Mouse (Mus musculus) adrenal gland (tissue): ENCODE results near the gene Gm10840.

Experiments
- intact Hi-C: fragments of 180-260 bp; cut with DNase I; formaldehyde crosslinking; loops from one replicate; pipeline ENCODE4 v1.15.1; 2025

Gene Gm10840

DNA sequence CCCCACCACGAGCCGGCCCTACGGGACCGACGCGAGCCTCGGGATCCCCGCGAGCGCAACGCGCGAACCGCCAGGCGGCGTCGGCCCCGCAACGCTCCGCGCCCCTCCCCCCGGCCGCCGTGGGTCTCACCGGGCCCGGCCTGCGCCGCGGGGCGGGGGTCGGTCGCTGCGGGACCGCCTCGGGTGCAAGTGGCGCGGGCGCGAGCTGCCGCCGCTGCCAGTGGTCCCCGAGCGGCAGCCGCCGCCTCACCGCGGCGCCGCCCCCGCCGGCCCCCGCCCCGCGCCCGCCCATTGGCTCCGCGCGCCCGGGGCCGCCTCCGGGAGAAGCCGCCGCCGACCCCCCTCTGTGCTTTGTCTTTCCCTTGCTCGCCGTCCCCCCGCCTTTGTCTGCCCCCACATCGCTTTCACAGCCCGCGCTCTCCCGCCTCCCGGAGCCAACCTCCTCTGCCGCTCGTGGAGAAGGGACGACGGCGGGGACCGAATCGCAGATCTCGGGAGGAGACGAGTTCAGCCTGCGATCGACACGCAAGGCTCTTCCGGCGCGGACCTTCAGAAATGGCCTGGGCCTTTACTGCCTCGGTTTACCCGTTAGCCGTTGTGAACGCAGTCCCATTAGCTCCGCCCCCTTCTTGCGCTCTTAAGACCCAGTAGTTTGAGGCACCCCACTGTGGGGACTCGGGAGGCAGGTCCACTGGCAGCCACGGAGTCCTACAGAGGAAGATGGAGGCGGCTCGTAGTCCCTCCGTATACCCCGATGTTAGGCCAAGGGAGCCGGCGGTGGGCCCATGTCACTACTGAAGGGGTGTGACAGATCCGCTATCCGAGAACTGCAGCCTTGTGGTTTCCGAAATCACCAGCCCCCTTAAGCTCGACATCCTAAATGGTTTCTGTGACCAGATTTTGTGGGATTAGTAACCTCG, 469 bp upstream of the Gm10840 start:
- intact Hi-C loops = loop anchor here (5.0 kb wide), 1 partner anchor 37 kb away; no protein-coding TSS in a partner anchor

DNA sequence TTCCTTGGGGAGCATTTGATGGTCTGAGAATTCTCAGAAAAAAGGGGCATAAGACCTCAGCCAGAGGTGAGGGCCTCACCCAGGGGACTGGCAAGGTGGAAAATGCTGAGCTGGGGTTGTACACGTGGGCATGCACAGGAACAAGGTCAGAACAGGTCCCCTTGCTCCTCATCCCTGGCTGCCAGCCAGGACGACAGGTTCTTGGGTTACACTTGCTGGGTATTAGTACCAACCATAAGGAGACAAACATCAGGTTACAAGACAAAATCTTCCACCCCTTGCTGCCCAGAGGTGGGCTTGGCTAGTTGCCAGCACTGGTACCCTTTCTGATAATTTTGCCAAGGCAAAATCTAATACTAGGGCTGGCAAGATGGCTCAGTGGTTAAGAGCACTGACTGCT, 1.6 kb downstream of the Gm10840 start:
- intact Hi-C loops = loop anchor here (5.0 kb wide), 1 partner anchor 35 kb away; no protein-coding TSS in a partner anchor

DNA sequence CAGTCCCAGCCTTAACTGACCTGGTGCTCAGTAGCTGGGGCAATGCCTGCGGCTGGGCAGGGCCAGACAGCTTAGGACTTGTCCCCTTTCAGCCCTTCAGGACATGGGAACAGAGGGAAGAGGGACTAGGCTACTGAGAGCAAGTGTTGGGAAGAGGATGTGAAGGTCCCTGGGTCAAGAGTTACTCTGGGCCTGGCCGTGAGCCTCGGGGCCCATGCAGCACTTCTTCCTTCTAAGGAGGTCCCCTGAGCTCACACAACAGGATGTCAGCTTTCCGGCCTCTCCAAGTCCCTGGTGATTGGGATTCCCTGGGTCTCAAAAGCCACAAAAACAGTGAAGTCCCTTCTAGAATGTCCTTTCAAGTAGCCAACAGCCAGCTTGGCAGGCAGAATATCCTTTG, 2.9 kb downstream of the Gm10840 start:
- intact Hi-C loops = loop anchor here (5.0 kb wide), 1 partner anchor 34 kb away; no protein-coding TSS in a partner anchor

- intact Hi-C loops = loop anchor here (5.0 kb wide), 1 partner anchor 33 kb away; no protein-coding TSS in a partner anchor
These were observed 4.0 kb downstream of the Gm10840 start for GRCm38 (mm10) chr11:106164601-106165180.

DNA sequence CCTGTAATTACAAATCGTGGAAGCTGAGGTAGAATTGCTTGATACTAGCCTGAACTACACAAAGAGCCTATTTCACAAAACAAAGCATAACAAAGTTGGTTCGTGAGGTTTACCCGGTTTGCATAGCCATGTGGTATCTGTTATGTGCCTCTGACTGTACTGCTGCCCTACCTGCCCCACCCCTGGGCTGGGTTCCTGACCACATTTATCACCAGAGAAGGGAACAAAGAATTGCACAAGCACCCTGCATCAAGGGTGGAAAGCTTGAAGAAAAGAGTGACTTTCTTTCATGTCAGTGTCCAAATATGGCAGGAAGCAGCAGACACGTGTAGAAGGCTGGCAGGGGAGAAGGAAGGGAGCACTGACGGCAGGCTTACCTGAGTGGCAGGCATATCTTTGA, 6.8 kb downstream of the Gm10840 start:
- intact Hi-C loops = no loop called here

GRCm38 (mm10) chr11:106170807-106171206, 10.2 kb downstream of the Gm10840 start:
- intact Hi-C loops = no loop called here

DNA sequence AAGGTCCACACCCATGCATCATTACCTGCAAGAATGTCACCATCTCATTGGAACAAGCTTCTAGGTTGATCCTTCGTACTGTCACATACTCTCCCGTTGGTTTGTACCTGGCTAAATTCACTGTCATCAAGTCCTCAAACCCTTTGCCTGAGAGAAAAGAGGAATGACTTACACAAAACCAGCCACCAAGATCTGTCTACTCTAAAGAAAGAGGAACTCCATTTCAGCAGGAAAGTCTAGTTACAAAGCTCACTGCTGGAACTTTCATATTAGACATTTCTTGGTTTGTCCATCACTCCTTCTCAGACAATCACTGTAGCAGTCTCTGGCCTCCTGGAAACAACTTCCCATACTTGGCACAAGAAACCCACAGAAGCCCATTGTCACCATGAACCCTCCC, 12.6 kb downstream of the Gm10840 start:
- intact Hi-C loops = no loop called here

DNA sequence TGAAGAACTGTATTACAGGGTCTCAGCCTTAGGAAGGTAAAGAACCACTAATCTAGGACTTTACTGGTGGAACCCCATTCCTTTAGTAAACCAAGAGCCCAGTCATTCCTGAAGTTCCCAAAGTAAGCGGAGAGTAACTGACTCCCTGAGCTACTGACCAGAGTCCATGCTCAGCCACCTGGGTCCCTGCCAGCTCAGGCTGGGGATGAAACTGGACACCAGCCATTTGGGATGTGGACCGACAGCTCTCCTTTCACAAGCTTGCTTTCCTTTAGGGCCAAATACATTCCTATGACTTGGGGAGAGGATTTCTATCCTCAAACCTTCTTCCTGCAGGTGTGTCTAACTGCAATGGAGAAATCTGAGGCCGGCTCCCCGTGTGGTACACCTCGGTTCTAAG, 13.7 kb downstream of the Gm10840 start:
- intact Hi-C loops = no loop called here

GRCm38 (mm10) chr11:106175081-106175480, 14.4 kb downstream of the Gm10840 start:
- intact Hi-C loops = no loop called here

DNA sequence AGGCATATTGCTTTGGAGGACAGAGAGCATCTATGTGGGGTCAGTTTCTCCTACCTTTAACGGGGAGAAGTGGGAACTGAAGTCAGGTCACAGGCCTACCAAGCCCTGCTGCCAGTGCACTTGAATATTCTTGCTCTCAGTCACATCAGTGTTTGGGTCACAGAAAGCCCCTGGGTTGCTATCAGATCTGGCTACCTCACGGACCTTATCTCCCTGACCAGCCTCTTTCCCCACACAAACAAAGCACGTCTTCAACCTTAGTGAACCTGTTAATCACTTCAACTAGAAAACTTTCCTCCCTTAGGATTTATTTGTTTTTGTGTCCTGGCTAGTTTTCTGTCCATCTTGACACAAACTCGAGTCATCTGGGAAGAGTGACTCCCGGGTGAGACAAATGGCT, 15.7 kb downstream of the Gm10840 start:
- intact Hi-C loops = no loop called here

DNA sequence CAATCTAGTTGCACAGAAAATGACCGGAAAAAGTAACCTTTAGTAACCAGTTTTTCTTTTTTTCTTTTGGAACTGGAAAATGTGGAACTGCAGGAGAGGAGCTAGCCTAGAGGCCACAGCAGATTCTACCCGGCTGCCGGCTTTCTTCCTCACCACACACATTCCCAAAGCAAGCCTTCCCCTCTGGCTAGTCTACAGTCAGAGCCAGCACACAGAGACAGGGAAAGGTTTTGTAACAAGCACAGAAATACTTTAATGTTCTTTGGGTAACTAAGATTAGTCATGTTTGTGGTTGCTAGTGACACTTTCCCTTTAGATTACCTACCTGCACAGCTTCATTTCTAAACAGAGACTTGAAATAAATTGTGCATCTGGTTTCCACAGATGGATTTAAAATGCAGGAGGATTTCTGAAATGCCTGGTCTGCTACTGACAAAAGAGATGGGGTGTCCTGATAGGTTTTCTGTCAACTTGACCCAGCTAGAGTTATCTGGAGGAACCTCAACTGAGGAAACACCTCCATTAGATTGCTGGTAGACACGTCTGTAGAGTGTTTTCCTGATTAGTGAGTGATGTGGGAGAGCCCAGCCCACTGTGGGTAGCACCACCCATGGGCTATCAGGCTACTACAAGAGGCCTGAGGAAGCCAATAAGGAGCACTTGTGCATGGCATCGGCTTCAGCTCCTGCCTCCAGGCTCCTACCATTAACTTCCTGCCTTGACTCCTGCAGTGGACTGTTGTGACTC, 17.6 kb downstream of the Gm10840 start:
- intact Hi-C loops = no loop called here

DNA sequence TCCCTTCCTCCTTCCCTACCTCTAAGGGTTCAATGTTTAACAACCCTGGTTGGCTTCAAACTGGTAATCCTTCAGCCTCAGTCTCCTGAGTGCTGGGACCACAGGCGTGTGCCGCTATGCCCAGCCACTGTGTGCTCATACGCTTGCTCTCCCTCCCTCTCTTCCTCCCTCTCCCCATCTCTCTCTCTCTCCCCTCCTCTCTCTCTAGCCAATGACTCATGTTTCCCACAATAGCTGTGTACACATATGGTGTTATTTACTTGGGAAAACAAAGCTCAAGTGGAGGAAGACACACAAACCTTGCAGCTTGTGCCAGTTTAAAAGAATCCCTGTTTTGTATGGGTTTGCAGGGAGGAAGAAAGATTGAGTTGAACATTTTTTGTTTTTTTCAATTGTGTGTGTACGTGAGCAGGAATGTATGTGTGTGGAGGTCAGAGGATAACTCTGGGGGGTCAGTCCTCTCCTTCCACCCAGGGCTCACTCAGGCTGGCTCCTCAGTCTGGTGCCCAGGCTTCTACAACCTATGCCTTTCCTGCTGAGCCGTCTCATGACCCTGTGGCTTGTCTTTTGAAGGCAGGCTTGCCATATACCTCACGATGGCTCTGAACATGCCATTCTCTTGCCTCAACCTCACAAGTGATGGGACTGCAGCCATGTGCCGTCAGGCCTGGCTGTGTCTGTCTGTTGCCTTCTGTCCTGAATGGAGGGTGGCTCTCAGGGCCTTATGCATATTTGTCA, 19.2 kb downstream of the Gm10840 start:
- intact Hi-C loops = no loop called here

- intact Hi-C loops = no loop called here
These were observed 19.8 kb downstream of the Gm10840 start for GRCm38 (mm10) chr11:106180449-106180801.

- intact Hi-C loops = no loop called here
These were observed 26.7 kb downstream of the Gm10840 start for GRCm38 (mm10) chr11:106187326-106187725.

DNA sequence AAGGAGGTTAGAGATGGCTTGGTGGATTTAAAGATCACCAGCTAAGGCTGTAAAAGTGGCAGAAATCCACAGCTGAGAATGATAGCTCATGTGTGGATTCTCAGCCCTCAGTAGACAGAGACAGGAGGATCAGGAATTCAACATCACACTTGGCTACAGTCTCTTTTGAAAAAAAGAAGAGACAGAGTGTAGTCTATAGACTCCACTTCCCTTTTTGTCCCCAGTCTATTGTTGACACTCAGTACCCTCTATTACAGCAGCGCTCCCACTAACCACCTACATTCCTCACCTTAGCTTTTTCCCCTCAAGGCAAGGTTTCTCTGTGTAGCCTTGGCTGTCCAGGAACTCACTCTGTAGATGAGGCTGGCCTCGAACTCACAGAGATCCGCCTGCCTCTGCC, 31.1 kb downstream of the Gm10840 start:
- intact Hi-C loops = no loop called here

- intact Hi-C loops = no loop called here
These were observed 31.6 kb downstream of the Gm10840 start for GRCm38 (mm10) chr11:106192241-106192640.

DNA sequence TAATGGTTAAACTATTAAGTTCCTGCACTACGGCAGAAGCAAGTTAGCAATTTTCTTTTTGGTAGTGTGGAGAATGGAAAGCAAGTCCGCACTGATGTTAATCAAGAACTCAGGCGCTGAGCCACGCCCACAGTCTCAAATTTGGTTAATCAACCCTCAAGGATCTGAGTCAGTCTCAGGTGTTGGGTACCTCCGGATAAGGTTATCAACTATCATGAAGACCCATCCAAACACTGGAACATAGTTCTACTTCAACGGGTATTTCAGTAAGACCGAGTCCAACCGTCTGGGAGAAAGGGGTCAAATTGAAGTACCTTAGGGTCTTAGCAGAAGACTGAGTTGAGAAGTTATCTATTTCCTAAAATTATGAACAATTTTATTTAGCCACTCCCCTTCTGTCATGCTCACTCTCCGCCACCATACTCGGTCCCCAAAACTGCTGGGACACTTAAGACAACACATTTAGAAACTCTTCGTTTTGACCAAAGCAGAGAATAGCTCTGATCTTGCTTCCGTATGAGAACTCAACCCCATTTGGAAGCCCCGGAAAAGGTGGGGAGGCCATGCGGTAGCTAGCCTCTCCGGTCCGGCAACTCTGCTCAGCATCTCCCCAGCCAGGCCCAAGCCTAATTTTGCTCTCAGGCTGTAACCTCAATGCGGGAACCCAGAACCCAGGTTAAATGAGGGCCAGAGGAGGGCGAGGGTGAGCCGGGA, 32.2 kb downstream of the Gm10840 start:
- intact Hi-C loops = no loop called here

GRCm38 (mm10) chr11:106193371-106194154, 32.9 kb downstream of the Gm10840 start:
- intact Hi-C loops = no loop called here

- intact Hi-C loops = no loop called here
These were observed 33.5 kb downstream of the Gm10840 start for GRCm38 (mm10) chr11:106194155-106194541.

DNA sequence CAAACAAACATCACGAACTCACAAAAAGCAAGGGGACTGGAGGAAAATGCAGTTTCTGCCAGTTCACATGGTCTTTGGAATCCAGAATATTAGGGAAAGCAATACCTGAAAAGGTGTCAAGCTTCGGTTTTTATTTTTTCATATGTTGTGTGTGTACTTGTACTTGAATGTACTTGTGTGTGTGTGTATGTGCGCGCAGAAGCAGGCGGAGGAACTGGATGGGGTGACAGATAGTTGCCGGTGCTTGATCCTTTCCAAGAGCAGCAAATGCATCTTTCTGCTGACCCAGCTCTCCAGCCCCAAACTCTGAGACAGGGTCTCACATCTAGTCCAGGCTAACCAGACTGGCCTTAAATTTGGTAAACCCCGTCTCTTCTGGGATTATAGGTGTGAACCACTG, 34.2 kb downstream of the Gm10840 start:
- intact Hi-C loops = loop anchor here (5.0 kb wide), 1 partner anchor 33 kb away; the partner anchor contains the start of genes Gm10840 and Limd2
